Mouse (Mus musculus) gastrocnemius, postnatal 10 days (tissue): ENCODE data around the gene Klhl2. TPM values are rescaled to one million over a fixed set of nuclear protein-coding genes. Genes with fewer than 3 reads are reported as not detected.

Experiments
- DNase-seq: peaks from one replicate; pipeline ENCODE4 v3.0.0; 2021; ENCODE audit warnings: mixed read lengths
- total RNA-seq, 2 experiments: library from RNA; stranded (reverse); gene quantifications; 2 replicates each; pipeline ENCODE4 v1.2.3; 2021

The Klhl2 gene
- total RNA-seq, 2 experiments from 2014 or later = 7.1 to 7.3 TPM

GRCm38 (mm10) chr8:64768645-64769044 lies 81.2 kb downstream of the Klhl2 start:
- no peak for DNase-seq

GRCm38 (mm10) chr8:64767047-64767446 lies 82.8 kb downstream of the Klhl2 start:
- DNase-seq = no peak

- DNase-seq = no peak
Observed at GRCm38 (mm10) chr8:64764075-64764474, 85.7 kb downstream of the Klhl2 start.

- no peak for DNase-seq
Observed at GRCm38 (mm10) chr8:64762751-64763150, 87.1 kb downstream of the Klhl2 start.

- no peak for DNase-seq
Observed at GRCm38 (mm10) chr8:64761430-64761829, 88.4 kb downstream of the Klhl2 start.

GRCm38 (mm10) chr8:64757956-64758355 lies 91.9 kb downstream of the Klhl2 start:
- DNase-seq = no peak

GRCm38 (mm10) chr8:64746215-64747058 lies 103.4 kb downstream of the Klhl2 start:
- DNase-seq = no peak

GRCm38 (mm10) chr8:64740547-64741211 lies 109.1 kb downstream of the Klhl2 start:
- DNase-seq = no peak

GRCm38 (mm10) chr8:64738916-64739315 lies 110.9 kb downstream of the Klhl2 start:
- no peak for DNase-seq

- DNase-seq = no peak
Observed at GRCm38 (mm10) chr8:64736767-64737323, 113.0 kb downstream of the Klhl2 start.

GRCm38 (mm10) chr8:64735161-64735560 lies 114.7 kb downstream of the Klhl2 start:
- DNase-seq = no peak

GRCm38 (mm10) chr8:64733271-64733943 lies 116.4 kb downstream of the Klhl2 start, which contains the start of gene Msmo1:
Msmo1 (minus strand) TSS chr8:64733792.
- DNase-seq = peak; percentile 91

- no peak for DNase-seq
Observed at GRCm38 (mm10) chr8:64732596-64732995, 117.2 kb downstream of the Klhl2 start.

- no peak for DNase-seq
Observed at GRCm38 (mm10) chr8:64728156-64728555, 121.7 kb downstream of the Klhl2 start.

- no peak for DNase-seq
Observed at GRCm38 (mm10) chr8:64726190-64726695, 123.6 kb downstream of the Klhl2 start.

- no peak for DNase-seq
Observed at GRCm38 (mm10) chr8:64723206-64723605, 126.6 kb downstream of the Klhl2 start.

- no peak for DNase-seq
Observed at GRCm38 (mm10) chr8:64717868-64718267, 131.9 kb downstream of the Klhl2 start.

GRCm38 (mm10) chr8:64712499-64712898 lies 137.3 kb downstream of the Klhl2 start:
- no peak for DNase-seq

GRCm38 (mm10) chr8:64711544-64711943 lies 138.3 kb downstream of the Klhl2 start:
- no peak for DNase-seq

- no peak for DNase-seq
Observed at GRCm38 (mm10) chr8:64707481-64707880, 142.3 kb downstream of the Klhl2 start.

GRCm38 (mm10) chr8:64703191-64703590 lies 146.6 kb downstream of the Klhl2 start:
- DNase-seq = no peak

GRCm38 (mm10) chr8:64692651-64693201 lies 157.1 kb downstream of the Klhl2 start, which contains the start of gene Cpe:
Cpe (minus strand) TSS chr8:64693054.
- peak; percentile 78 for DNase-seq
